ENCODE assay signal across 20 mouse cellular contexts in the genomic region with DNA sequence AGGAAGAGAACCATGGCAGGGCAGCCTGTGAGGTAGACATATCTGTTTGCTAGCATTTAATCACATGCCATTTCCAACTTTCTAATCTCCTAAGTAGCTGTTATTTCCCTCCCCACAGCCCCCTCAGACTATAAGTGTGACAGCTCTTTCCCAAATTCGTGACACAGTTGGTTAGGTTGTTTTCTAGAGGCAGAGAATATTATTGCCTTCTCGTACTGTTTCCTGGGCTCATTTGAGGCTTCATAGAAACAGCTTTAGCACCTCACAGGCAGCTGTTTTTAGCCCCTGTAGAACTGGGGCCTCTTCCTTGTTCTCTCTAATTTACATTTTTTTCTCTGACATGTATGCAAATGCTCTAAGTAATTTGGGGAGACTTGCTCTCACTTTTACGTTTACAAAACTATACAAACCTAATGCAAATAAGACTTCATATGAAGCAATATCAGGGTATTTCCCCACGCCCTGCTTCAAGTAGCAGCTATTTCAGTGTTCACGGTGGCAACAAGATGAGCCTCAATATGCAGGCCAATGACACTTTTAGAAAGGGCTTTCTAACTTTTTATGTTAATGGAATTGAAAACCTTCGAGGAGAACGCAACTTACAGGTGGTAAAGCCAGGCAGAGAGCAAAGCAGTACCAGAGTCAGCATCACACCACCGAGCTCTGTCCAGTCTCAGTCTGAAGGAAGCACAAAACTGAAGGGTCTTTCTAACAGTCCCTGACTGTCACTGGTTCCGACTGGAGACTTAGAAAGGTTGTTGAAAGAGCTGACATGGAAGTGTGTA.
DNase-seq lines count a peak whose midpoint lies in the region; TF ChIP-seq lines count a peak whose summit lies in the region.
"Had no signal": no experiment of that assay in that cellular context is flagged by ENCODE, and none has a peak within 500 bp of the region (broad histone marks: within the 10 kb centered on the region; RNA-seq: fewer than 3 reads in every experiment).

No protein-coding gene starts in this region.

- H3K4me1 ChIP-seq in bone marrow, adult 2 months (ENCODE audit: control insufficient read depth, insufficient read depth, low read length) = no peaks in the 10 kb centered on the region; the same call in 1 of the 2 replicates
- H3K4me1 ChIP-seq: embryonic facial prominence, embryonic 12.5 days; heart, embryonic 15.5 days; hindbrain, embryonic 13.5 days; stomach, embryonic 15.5 days had no signal

- 52% methylated on average over 9 of the region's 9 CpGs for WGBS in bone marrow, adult 2 months

- DNase-seq in lung, postnatal 36 days = peak; percentile 31
- DNase-seq in lung, postnatal 14 days = no peak
- DNase-seq in CD4-positive helper T cell, adult 2 months (ENCODE audit: low read depth, low spot score) = peak; percentile 66
- DNase-seq in splenic B cell, adult 2 months (ENCODE audit: low read depth, low spot score) = peak; percentile 93
- DNase-seq in urinary bladder, postnatal 14 days (ENCODE audit: low spot score) = no peak
- no peak for DNase-seq in left cerebral cortex, adult 18-20 months (ENCODE audit: low spot score in 2 of 2)
- DNase-seq: adrenal gland, adult 2 months; cerebellum, adult 11-12 months; cerebellum, postnatal 14 days; heart, postnatal 36 days; kidney, adult 2 months; lung, adult 18-20 months; thymus, postnatal 4 days had no signal

- TF ChIP-seq CTCF in bone marrow, adult 2 months (IDR thresholded peaks at IDR 0.05; ENCODE audit: control insufficient read depth, insufficient read depth, low read length) = no peak

- H3K4me3 ChIP-seq in bone marrow, adult 2 months (replicated peaks; ENCODE audit: control insufficient read depth, low read depth, low read length) = no peak overlapping the region
- H3K4me3 ChIP-seq: embryonic facial prominence, embryonic 12.5 days; heart, embryonic 15.5 days; hindbrain, embryonic 13.5 days; midbrain, embryonic 10.5 days; stomach, embryonic 15.5 days had no signal

- H3K27ac ChIP-seq in bone marrow, adult 2 months (ENCODE audit: control insufficient read depth, insufficient read depth, low read depth, low read length, poor library complexity) = peak overlapping the region; percentile 79
- H3K27ac ChIP-seq: embryonic facial prominence, embryonic 12.5 days; heart, embryonic 15.5 days; hindbrain, embryonic 13.5 days; kidney, postnatal 0 days; midbrain, embryonic 10.5 days; stomach, embryonic 15.5 days had no signal

- no peak for TF ChIP-seq POLR2A in bone marrow, adult 2 months (IDR thresholded peaks at IDR 0.05; ENCODE audit: borderline replicate concordance, control insufficient read depth, low read depth, low read length)

- H3K36me3 ChIP-seq in splenic B cell, adult 2 months (ENCODE audit: control insufficient read depth, insufficient read depth, low read length, poor library complexity, severe bottlenecking) = no peaks in the 10 kb centered on the region
- H3K36me3 ChIP-seq: embryonic facial prominence, embryonic 12.5 days; heart, embryonic 15.5 days; hindbrain, embryonic 13.5 days; midbrain, embryonic 10.5 days; stomach, embryonic 15.5 days had no signal

- no peaks in the 10 kb centered on the region for H3K27me3 ChIP-seq in splenic B cell, adult 2 months (ENCODE audit: control insufficient read depth, insufficient read depth, low read length, poor library complexity, severe bottlenecking)
- H3K27me3 ChIP-seq: embryonic facial prominence, embryonic 12.5 days; heart, embryonic 15.5 days; hindbrain, embryonic 13.5 days; stomach, embryonic 15.5 days had no signal

Comparison
In these comparisons a context has a peak if more than half of its experiments do, and no peak if none do; other contexts are left out.
1. DNase-seq: peak in lung, postnatal 36 days (single experiment), CD4-positive helper T cell, adult 2 months (single experiment) and splenic B cell, adult 2 months (single experiment); none in lung, postnatal 14 days (single experiment), urinary bladder, postnatal 14 days (single experiment) and left cerebral cortex, adult 18-20 months (0 of 2).